Mouse (Mus musculus): ENCODE results near the gene Ccsap. TPM values are rescaled to one million over a fixed set of nuclear protein-coding genes. Genes with fewer than 3 reads are reported as not detected.

Gene Ccsap
- polyA plus RNA-seq, 1 experiment = 63.9 TPM

DNA sequence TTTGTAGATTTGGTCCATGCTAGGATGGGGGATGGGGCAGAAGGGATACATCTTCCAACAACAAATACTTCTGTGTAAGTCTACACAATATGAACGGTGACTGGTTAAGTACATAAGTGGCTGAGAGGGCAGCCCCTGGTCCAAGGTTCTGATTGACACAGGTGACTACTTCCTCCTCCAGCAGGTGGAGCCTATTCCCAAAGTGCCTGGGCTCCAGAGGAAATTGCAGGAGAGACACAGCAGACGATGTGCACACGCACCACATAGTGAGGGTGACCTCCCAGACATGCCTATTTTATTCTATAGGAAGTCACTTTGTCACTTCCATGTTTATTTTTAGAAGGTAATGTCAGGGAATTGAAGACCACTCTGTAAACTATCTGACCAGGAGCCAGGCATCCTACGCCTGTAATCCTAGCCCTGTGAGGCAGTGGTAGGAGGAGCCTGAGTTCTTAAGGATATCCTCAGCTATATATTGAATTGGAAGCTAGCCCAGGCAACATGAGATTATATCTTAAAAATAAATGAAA, 20.9 kb upstream of the Ccsap start:
- peak in 1 of 2 experiments; percentile 40 for DNase-seq (ENCODE audit: extremely low spot score in 1 of 2, low spot score in 1 of 2)

DNA sequence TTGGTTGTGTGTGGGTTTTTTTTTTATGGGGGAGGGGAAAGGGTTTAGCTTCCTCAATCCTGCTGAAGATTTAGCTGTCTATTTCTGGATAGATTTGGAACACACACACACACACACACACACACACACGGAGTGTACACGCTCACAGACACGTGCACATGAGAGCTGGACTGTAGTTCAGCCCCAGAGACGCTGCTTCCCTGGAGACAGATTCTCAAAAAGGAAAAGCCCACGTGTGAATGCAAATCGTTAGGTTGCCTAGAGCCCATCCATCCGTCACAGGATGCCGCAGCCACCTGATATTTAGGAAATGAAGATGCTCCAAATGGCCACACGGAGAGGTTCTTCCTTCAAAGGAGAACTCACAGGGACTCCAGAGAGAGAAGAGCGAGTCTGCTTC, 20.3 kb upstream of the Ccsap start:
- DNase-seq (ENCODE audit: extremely low spot score in 1 of 2, low spot score in 1 of 2) = peak; percentile 88

DNA sequence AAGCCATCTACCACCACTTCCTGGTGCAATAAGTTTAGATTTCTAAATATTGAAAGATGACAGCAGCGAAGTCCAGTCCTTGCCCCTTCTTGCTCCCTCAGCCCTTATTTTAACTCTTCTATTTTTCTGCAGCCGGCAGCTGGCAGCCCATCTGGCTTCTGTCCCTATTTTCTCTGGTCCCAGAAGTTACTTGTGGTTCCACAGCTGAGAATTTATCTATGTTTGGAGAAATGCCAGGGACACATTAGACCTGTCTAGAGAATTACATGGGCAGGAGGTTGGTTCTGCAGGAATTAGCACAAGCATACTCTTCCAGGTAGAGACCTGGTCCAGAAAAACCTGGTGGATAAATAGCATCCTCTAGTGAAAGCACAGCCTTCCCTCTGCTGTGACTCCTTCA, 17.9 kb upstream of the Ccsap start:
- DNase-seq (ENCODE audit: extremely low spot score in 1 of 2, low spot score in 1 of 2) = peak in 1 of 2 experiments; percentile 57

DNA sequence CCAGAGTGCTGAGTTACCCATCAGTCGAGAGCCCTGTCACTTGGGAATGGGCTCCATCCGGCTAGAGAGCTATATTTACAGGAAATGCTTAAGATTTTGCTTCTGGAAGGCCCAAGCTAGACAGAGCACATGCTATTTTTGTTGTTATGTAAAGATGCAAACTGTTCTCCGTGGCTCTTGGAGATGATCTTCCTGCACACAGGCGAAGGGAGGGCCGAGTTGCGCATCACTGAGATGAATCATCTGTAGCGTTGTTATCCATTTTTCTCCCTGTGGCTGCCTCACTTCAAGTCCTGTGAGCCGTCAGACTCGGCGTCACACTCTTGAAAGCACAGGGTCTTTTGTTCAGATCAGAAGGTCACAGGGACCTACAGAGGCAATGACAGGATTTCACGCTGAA, 14.3 kb upstream of the Ccsap start:
- DNase-seq (ENCODE audit: extremely low spot score in 1 of 2, low spot score in 1 of 2) = peak; percentile 70 to 76

DNA sequence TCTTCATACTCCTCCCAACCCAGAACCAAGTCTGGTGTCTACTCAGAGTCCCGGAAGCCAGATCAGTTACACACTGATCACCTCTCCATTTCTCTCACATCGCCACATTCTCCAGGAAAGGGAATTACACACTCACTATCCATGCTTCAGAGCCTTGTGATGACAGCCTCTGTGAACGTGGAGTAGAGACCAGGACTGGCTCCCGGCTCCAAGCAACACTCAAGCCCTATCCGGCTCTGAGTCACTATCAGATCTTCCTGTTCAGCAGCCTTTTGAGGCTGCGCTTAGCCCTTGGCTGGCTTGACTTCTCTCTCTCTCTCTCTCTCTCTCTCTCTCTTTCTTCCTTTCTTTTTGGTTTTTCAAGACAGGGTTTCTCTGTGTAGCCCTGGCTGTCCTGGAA, 13.4 kb upstream of the Ccsap start:
- DNase-seq (ENCODE audit: extremely low spot score in 1 of 2, low spot score in 1 of 2) = no peak

DNA sequence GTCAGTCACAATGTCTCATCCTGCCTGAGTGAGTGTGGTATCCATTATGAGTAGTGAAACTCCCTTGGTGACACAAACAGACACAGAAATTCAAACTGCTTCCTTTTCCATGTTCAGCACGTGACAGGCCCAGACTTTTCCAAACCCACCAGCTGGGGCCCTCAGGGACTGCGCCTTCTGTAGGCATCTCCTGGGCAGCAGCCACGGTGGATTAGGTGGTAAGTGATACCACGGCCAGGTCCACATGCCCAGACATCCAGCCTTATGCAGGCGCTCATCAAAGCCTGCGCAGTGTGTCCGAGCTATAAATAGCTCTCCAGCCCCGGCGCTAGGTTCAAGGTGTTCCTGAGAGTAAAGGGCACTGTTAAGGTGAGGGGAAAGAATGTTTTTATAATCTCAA, 12.0 kb upstream of the Ccsap start:
- no peak for DNase-seq (ENCODE audit: extremely low spot score in 1 of 2, low spot score in 1 of 2)

DNA sequence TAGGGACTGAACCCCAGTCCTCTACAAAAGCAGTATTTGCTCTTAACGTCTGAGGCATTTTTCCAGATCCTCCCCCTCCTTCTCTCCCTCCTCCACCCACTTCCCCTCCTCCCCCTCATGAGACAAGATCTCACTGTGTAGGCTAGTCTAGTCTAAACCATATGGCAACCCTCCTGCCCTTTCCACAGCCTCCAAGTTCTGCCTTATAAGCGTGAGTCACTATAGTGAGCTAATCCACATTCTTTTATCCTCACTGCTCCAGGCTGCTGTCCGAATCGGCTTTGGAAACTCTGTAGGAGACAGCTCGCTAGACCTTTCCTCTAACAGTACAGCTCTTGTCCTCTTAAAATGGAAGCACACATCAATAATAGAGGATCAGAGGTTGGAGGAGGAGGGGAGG, 7.0 kb upstream of the Ccsap start:
- no peak for DNase-seq (ENCODE audit: extremely low spot score in 1 of 2, low spot score in 1 of 2)

DNA sequence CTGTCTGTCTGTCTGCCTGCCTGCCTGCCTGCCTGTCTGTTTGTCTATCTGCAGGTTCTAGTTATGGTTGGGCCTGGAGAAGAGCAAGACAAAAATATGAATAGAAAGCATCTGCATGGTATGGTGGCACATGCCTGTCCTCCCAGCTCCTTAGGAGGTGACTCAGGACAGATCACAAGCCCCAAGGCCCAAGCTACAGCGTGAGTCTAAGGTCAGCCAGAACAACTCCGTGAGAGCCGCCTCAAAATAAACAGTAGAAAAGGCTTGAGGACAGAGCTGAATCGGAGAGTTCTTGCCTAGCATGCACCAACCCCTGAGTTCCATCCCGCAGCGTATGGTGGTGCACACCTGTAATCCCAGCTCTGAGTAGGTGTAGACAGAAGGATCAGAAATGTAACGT, 5.8 kb upstream of the Ccsap start:
- DNase-seq (ENCODE audit: extremely low spot score in 1 of 2, low spot score in 1 of 2) = no peak

DNA sequence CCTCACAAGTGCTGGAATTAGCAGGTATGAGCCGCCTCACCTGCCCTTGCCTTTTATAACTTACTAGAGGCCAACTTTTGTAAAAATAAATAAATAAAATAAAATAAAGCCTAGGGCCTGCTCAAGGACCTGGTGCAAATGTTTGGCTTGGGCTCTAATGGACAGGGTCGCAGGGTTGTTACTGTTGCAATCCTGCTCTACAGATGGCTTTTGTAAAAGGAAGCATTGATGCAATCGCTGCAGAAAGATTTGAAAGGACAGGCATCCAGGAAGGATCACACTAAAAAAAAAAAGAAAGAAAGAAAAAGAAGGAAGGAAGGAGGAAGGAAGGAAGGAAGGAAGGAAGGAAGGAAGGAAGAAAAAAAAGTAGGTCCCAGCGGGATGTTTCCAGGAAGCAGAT, 377 bp upstream of the Ccsap start:
- DNase-seq (ENCODE audit: extremely low spot score in 1 of 2, low spot score in 1 of 2) = no peak

DNA sequence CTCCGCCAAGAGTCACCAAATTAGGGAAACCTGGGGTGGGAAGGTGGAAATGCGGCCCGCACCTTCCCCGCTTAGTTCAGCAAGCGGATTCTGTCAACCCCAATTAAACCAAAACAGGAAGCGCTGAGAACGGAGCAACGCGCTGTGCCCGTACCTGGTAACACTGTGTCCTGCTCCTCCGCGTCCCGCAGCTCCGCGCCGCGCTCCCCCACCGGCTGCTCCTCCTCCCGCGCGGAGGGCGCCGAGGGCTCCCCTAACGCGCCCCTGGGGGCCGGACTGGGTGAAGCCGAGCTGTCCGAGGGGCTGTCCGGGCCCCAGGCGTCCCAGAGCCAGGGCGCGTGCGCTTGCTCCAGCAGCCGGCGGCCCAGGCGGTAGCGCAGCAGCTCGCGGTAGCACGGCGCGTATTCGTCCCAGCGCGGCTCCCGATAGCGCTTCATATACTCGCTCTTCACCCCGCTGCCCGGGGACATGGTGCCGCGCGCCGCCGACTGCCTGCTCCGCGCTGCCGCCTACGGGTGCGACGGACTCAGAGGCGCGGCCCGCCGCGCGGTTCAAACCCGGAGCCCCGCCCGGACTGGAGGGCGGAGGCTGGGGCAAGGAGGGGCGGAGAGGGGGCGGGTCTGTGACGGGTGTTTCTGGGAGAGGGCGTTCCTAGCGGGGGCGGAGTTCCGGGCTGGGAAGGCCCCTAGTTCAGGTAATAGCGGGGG, 915 bp downstream of the Ccsap start:
- DNase-seq (ENCODE audit: extremely low spot score in 1 of 2, low spot score in 1 of 2) = peak; percentile 78 to 91

DNA sequence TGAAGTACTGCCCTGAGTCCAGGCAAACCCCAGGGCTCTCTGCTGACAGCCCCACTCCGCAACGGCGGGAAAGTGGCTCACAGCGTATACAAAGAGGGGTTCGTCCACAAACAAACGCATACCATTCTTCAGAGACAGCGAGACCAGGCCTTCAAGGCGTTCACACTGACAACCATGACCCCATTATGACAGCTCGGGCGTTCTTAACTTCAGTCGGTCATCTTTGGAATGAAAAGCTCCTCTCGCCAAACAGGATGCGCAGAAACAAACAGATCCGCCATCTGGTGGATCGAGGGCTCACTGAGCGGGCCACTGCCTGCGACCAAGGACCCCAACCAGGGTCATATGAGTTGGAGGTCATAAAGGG, 1.5 kb downstream of the Ccsap start:
- DNase-seq (ENCODE audit: extremely low spot score in 1 of 2, low spot score in 1 of 2) = no peak

DNA sequence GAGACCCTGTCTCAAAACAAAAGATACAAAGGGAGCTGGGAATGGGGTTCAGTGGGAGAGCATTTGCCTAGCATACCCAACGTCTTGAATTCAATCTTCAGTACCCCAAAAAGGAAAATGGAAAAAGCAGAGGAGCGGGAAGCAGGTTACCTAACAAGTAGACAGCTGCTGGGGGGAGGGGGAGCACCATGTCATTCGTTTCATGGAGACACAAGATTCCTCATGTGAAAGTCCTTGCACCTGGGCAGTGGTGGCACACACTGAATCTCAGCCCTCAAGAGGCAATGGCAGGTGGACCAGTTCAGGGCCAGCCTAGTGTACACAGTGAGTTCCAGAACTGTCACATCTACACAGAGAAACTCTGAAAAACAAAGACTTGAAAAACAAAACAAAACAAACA, 2.6 kb downstream of the Ccsap start:
- no peak for DNase-seq (ENCODE audit: extremely low spot score in 1 of 2, low spot score in 1 of 2)

DNA sequence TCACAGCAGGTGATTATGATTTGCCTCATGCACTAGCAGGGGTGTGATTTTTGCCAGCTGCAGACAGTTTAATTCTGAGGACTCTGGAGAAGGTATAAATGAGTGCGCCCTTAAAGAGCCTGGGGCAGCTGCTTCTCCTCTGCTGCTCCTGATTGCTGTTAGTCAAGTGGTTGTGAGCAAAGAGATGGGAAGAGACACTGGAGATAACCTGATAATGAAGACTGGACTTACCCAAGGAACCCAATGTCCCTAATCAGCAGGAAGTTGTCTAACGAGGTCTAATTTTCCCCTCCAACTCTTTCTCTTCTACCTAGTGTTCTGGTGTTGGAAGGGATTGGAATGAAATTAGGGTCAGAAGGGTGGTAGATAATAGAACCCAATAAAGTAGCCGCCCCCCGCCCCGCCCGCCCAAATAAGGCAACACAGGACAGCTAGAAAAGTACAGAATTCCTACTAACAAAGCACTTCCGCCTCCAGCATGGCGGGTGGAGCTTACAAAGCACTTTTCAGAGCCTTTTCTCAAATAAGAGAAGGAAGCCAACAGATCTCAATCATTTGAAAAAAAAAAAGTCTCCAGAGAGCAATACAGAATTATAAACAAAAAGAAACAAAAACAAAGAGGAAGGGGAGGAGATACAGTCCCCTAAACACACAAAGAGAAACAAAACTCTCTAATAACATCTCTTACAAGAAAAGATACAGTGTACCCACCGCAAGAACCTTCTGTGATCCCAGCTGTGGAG, 5.1 kb downstream of the Ccsap start:
- no peak for DNase-seq (ENCODE audit: extremely low spot score in 1 of 2, low spot score in 1 of 2)

DNA sequence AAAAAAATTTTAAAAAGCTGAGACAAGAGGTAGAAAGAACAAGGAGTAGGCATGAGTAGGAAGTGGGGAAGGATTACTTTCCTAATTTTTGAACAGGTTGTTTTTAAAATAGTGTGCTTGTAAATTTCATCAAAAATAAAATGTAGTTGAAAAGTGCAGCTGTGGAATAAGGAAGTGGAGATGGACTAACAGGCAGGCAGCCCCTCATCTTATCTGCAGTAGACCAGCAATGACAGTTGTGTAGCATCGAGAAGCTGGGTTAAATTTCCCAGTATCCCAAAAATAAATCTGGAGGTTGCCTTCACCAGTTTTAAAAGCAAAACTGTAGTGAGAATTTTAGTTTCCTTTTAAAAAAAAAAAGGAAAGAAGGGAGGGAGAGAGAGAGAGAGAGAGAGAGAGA, 5.8 kb downstream of the Ccsap start:
- DNase-seq (ENCODE audit: extremely low spot score in 1 of 2, low spot score in 1 of 2) = no peak

DNA sequence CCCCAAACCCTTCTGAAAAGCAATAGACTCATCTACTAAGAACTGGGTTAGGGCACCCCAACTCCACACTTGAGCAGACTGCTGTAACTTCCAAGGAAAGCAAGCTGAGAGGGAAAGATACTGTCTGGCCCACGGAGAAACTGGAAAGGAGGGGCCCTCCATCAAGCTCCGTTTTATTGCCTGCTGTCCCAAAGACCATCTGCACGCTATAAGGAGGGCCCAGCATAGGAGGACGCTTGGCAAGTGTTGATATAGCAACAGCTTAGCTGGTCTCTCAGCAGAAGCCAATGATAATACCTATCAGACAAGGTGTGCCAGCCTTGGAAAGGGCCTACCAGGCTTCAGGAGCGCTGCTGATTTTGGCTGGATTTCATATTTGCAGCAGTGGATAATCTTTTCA, 8.4 kb downstream of the Ccsap start:
- no peak for DNase-seq (ENCODE audit: extremely low spot score in 1 of 2, low spot score in 1 of 2)

DNA sequence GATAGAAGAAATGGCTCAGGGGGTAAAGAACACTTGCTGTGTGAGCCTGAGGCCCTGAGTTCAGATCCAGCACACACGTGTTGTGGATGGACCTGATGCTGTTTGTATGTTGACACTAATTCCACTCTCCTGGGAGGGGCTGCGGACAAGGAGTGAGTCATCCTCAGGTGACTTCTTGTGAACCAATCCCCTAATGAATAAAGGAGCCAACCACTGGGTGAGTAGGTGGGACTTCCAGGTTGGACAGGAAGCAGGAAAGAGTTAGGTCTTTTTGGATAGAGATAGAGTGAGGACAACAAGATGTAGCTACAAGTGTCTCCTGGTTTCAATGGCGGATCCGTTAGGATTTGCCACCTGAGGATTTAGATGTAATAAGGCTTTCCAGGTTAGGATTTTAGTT, 10.7 kb downstream of the Ccsap start:
- DNase-seq (ENCODE audit: extremely low spot score in 1 of 2, low spot score in 1 of 2) = no peak

DNA sequence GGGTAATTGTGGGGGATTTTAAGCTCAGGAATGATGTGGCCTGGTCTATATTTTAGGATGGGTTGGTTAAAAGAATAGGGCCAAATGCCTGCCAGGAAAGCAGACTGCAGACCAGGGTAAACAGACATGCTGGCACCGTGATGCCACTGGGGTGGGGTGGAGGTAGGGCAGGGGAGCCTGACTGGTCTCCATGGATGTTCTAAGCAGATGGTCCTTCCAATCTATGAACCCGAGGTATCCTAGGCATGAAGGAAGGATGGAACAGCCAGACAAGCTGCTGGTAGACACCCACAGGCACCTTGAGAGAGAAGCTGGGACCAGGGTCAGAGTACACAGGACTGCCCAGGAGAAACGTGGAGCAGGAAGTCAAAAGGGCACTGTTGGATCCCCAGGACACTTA, 12.5 kb downstream of the Ccsap start:
- DNase-seq (ENCODE audit: extremely low spot score in 1 of 2, low spot score in 1 of 2) = no peak

DNA sequence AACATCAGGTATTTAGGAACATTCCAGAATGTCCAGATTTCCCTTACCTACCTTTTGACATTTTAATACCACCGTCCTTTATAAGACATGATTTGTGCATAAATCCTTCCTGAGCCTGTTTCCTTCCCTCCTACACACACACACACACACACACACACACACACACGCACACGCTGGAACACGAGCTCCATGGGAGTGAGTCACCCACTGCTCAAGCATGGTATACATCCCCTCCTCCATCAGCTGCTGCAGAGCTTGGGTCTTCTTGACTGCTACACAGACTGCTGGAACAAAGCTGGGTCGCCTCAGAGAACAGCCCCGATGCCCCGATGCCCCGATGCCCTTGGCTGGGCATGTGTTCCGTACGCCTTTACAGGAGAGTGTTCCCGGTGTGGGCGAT, 13.5 kb downstream of the Ccsap start:
- peak in 1 of 2 experiments; percentile 76 for DNase-seq (ENCODE audit: extremely low spot score in 1 of 2, low spot score in 1 of 2)

DNA sequence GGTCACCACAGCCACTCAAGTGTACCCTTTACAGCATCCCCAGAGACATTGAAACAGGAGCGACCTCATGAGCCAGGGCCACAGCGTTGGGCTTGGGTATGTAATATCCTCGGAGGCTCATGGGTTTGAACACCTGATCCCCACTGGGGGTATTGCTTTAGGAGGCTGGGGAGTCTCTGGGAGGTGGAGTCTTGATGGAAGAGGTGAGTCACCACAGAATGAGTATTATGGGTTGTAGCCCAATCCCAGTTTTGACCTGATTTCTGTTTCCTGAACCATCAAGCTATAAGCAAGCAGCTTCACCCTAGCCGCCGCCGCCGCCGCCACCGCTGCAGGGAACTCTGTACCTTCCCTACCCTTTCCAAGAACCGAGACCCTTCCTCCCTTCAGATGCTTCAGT, 14.0 kb downstream of the Ccsap start:
- no peak for DNase-seq (ENCODE audit: extremely low spot score in 1 of 2, low spot score in 1 of 2)

DNA sequence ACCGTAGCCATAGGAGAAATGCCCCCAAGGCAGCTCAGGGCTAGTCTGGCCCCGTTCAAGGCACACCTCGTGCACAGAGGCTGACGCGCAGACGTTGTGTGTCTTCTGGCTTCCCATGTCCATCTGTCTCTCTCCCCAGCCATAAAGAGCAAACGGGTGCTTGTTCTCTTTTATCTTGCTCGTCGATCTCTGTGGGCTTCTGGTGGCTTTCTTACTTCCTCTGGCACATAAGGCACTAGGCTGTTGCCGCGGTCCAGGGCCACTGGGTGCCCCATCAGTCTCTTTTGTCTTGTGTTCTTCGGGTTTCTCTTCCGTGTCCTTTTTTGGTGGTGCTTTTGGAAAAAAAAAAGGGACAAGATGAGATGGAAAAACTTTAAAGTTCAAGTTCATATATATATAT, 14.9 kb downstream of the Ccsap start:
- no peak for DNase-seq (ENCODE audit: extremely low spot score in 1 of 2, low spot score in 1 of 2)

DNA sequence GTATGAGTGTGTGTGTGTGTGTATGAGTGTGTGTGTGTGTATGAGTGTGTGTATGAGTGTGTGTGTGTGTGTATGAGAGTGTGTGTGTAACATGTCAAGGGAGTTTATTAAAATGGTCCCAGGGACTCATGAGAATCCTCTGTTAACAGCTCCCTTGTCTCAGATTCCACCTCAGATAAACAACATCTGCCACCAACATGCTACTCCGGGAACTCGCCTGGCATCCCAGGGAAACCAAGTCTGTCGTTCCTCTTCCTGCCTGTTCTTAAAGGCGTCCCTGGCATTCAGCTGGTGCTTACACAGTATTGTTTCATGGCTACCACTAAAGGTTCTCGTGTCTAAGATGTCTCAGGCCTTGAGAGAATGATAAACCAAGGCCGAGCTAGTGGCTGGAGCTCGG, 15.7 kb downstream of the Ccsap start:
- no peak for DNase-seq (ENCODE audit: extremely low spot score in 1 of 2, low spot score in 1 of 2)

DNA sequence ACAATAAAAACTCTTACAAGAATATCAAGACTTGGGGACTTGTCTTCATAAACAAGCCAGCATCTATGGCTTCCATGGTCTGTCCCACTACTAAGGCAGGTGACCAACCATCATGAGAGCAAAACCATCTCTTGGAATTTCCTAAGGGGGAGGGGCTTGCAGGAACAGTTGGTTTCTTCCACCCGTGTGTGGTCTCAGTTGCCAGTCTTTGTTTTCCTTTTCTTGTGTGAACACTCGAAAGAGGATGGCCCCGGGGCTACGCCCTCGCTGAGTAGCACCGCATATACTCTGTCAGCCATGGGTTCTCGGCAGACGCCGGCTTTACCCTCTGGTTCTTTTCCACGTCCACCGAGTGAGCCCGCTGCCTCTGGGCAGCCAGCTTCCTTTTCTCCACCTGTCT, 17.9 kb downstream of the Ccsap start:
- DNase-seq (ENCODE audit: extremely low spot score in 1 of 2, low spot score in 1 of 2) = no peak

All from frontal cortex, adult 2 months (tissue).